Mouse (Mus musculus) limb, embryonic 12.5 days (tissue): ENCODE measurements around the gene Ngp. TPM values are rescaled to one million over a fixed set of nuclear protein-coding genes. Genes with fewer than 3 reads are reported as not detected.
"Not testable (repeated sequence)": the region's sequence is repeated elsewhere in the genome, so short reads cannot be mapped to it uniquely, and the experiment has no call there.

Experiments
- ATAC-seq: fragments of 200-750 bp; cut with Nextera tagmentation; 2 replicates; pipeline ENCODE4 v1.8.0; 2017; ENCODE audit warnings: low read depth, moderate TSS enrichment; ENCODE audit not compliant: insufficient number of reproducible peaks, insufficient read depth, low FRiP score, low TSS enrichment
- H3K27ac ChIP-seq: fragments of 300-500 bp; sonication (generic); 2 replicates; pipeline ENCODE4 v1.5.1; 2016; ENCODE audit warnings: mild to moderate bottlenecking, moderate library complexity
- H3K27me3 ChIP-seq: fragments of 300-500 bp; sonication (generic); 2 replicates; pipeline ENCODE4 v1.6.1; 2016; ENCODE audit warnings: mild to moderate bottlenecking, moderate library complexity
- H3K36me3 ChIP-seq: fragments of 300-500 bp; sonication (generic); 2 replicates; pipeline ENCODE4 v1.6.1; 2016; ENCODE audit warnings: mild to moderate bottlenecking, moderate library complexity
- H3K4me1 ChIP-seq: fragments of 300-500 bp; sonication (generic); replicated peaks from 2 replicates; pipeline ENCODE4 v1.6.1; 2016
- H3K4me2 ChIP-seq: fragments of 300-500 bp; sonication (generic); 2 replicates; pipeline ENCODE4 v1.6.1; 2016; ENCODE audit warnings: mild to moderate bottlenecking, moderate library complexity
- H3K4me3 ChIP-seq: fragments of 300-500 bp; sonication (generic); replicated peaks from 2 replicates; pipeline ENCODE4 v1.5.1; 2016; ENCODE audit warnings: mild to moderate bottlenecking
- H3K9ac ChIP-seq: fragments of 300-500 bp; sonication (generic); replicated peaks from 2 replicates; pipeline ENCODE4 v1.6.1; 2016; ENCODE audit warnings: mild to moderate bottlenecking, moderate library complexity
- H3K9me3 ChIP-seq: fragments of 300-500 bp; sonication (generic); 2 replicates; pipeline ENCODE4 v1.6.1; 2016; ENCODE audit warnings: mild to moderate bottlenecking, moderate library complexity
- WGBS: fragments of 180-500 bp; shearing (Covaris S2); methylation state at CpG from one replicate; pipeline ENCODE4 v1.1.7; 2016; 5-methylcytosine and 5-hydroxymethylcytosine counted together
- polyA plus RNA-seq: library from polyadenylated mRNA; unstranded; fragments of >200 nt; fragmentation: Nextera tagmentation; extraction: Ambion mirVana; gene quantifications from 2 replicates; pipeline ENCODE4 v1.2.1, GENCODE M21; 2016

Gene Ngp
- polyA plus RNA-seq, 1 experiment from 2014 or later, result 0.95 TPM

GRCm38 (mm10) chr9:110400650-110401049 lies 18.9 kb upstream of the Ngp start:
- Histone ChIP-seq H3K4me2 (no peak overlapping the region), H3K36me3 (peaks cover 50% of the 10 kb centered on the region), H3K27me3 (no peaks in the 10 kb centered on the region), H3K27ac (no peak overlapping the region), H3K9me3 (no peaks in the 10 kb centered on the region), H3K4me3 (no peak overlapping the region), H3K4me1 (no peaks in the 10 kb centered on the region), H3K9ac (no peak overlapping the region)
- WGBS, result 90% methylated on average over 5 of the region's 5 CpGs
- no peak for ATAC-seq

GRCm38 (mm10) chr9:110402731-110403130 lies 16.8 kb upstream of the Ngp start:
- H3K9ac ChIP-seq, result no peak overlapping the region
- no peak overlapping the region for H3K4me2 ChIP-seq
- no peaks in the 10 kb centered on the region for H3K27me3 ChIP-seq
- 97% methylated on average over 2 of the region's 2 CpGs for WGBS
- H3K36me3 ChIP-seq, result peaks cover 37% of the 10 kb centered on the region
- ATAC-seq, result no peak
- H3K27ac ChIP-seq, result no peak overlapping the region
- H3K9me3 ChIP-seq, result no peaks in the 10 kb centered on the region
- H3K4me3 ChIP-seq, result no peak overlapping the region
- peaks cover 8% of the 10 kb centered on the region for H3K4me1 ChIP-seq

GRCm38 (mm10) chr9:110403240-110403639 lies 16.3 kb upstream of the Ngp start:
- H3K9me3 ChIP-seq, H3K27ac ChIP-seq, H3K27me3 ChIP-seq, H3K4me1 ChIP-seq, H3K4me2 ChIP-seq, H3K9ac ChIP-seq, H3K4me3 ChIP-seq, ATAC-seq: not testable (repeated sequence)
- WGBS, result 84% methylated on average over 4 of the region's 4 CpGs
- H3K36me3 ChIP-seq, result peaks cover 32% of the 10 kb centered on the region

GRCm38 (mm10) chr9:110407311-110408098 lies 12.0 kb upstream of the Ngp start:
- Histone ChIP-seq H3K27ac (peak overlapping the region; percentile 56), H3K36me3 (peaks cover 22% of the 10 kb centered on the region; the same call in 1 of the 2 replicates), H3K4me2 (peak overlapping the region; percentile 93), H3K4me1 (peaks cover 13% of the 10 kb centered on the region), H3K9me3 (no peaks in the 10 kb centered on the region), H3K27me3 (no peaks in the 10 kb centered on the region), H3K4me3 (peak overlapping the region; percentile 86), H3K9ac (peak overlapping the region; percentile 88)
- peak; percentile 70 for ATAC-seq
- 1% methylated on average over 41 of the region's 41 CpGs for WGBS

GRCm38 (mm10) chr9:110408099-110408773 lies 11.3 kb upstream of the Ngp start, which contains the start of gene Ptpn23:
TSS of gene Ptpn23 (minus strand) at chr9:110408213.
- Histone ChIP-seq H3K4me3 (peak within 1 kb of the TSS; percentile 86), H3K9me3 (no peaks in the 10 kb centered on the region), H3K4me1 (peaks cover 13% of the 10 kb centered on the region), H3K9ac (peak within 1 kb of the TSS; percentile 88), H3K27me3 (no peaks in the 10 kb centered on the region), H3K27ac (peak within 1 kb of the TSS; percentile 82), H3K4me2 (peak within 1 kb of the TSS; percentile 93), H3K36me3 (peaks cover 22% of the 10 kb centered on the region; the same call in 1 of the 2 replicates)
- peak; percentile 92 for ATAC-seq
- WGBS, result under 1% methylated on average over 39 of the region's 39 CpGs

- no peaks in the 10 kb centered on the region for H3K9me3 ChIP-seq
- H3K4me3 ChIP-seq, result no peak overlapping the region
- no peak overlapping the region for H3K27ac ChIP-seq
- H3K4me2 ChIP-seq, result no peak overlapping the region
- peaks cover under 1% of the 10 kb centered on the region; the same call in 1 of the 2 replicates for H3K36me3 ChIP-seq
- WGBS, result 43% methylated on average over 6 of the region's 6 CpGs
- peaks cover 13% of the 10 kb centered on the region for H3K4me1 ChIP-seq
- H3K9ac ChIP-seq, result no peak overlapping the region
- ATAC-seq, result no peak
- H3K27me3 ChIP-seq, result no peaks in the 10 kb centered on the region
Measured at GRCm38 (mm10) chr9:110410908-110411887, 8.3 kb upstream of the Ngp start.

- no peaks in the 10 kb centered on the region for H3K36me3 ChIP-seq
- H3K4me1 ChIP-seq, result peaks cover 5% of the 10 kb centered on the region
- no peak for ATAC-seq
- no peaks in the 10 kb centered on the region for H3K27me3 ChIP-seq
- no peaks in the 10 kb centered on the region for H3K9me3 ChIP-seq
- no peak overlapping the region for H3K4me2 ChIP-seq
- WGBS, result 80% methylated on average over 7 of the region's 7 CpGs
- no peak overlapping the region for H3K4me3 ChIP-seq
- H3K27ac ChIP-seq, result no peak overlapping the region
- H3K9ac ChIP-seq, result no peak overlapping the region
Measured at GRCm38 (mm10) chr9:110412926-110413325, 6.6 kb upstream of the Ngp start.

- Histone ChIP-seq H3K4me1 (peaks cover 3% of the 10 kb centered on the region), H3K4me3 (no peak overlapping the region), H3K27ac (no peak overlapping the region), H3K9ac (no peak overlapping the region), H3K27me3 (no peaks in the 10 kb centered on the region), H3K36me3 (no peaks in the 10 kb centered on the region), H3K9me3 (no peaks in the 10 kb centered on the region), H3K4me2 (no peak overlapping the region)
- WGBS, result 48% methylated on average over 9 of the region's 9 CpGs
- ATAC-seq, result no peak
Measured at GRCm38 (mm10) chr9:110413785-110414184, 5.8 kb upstream of the Ngp start.

- H3K4me3 ChIP-seq, result no peak overlapping the region
- no peak for ATAC-seq
- 91% methylated on average over 8 of the region's 8 CpGs for WGBS
Measured at GRCm38 (mm10) chr9:110431241-110431640, 11.7 kb downstream of the Ngp start.

GRCm38 (mm10) chr9:110433045-110433444 lies 13.5 kb downstream of the Ngp start:
- no peaks in the 10 kb centered on the region for H3K27me3 ChIP-seq
- H3K36me3 ChIP-seq, result peaks cover 77% of the 10 kb centered on the region
- no peaks in the 10 kb centered on the region for H3K9me3 ChIP-seq
- 90% methylated on average over 2 of the region's 2 CpGs for WGBS
- no peak overlapping the region for H3K4me2 ChIP-seq
- ATAC-seq, result no peak
- no peak overlapping the region for H3K9ac ChIP-seq
- no peaks in the 10 kb centered on the region for H3K4me1 ChIP-seq
- no peak overlapping the region for H3K27ac ChIP-seq
- no peak overlapping the region for H3K4me3 ChIP-seq

More at GRCm38 (mm10) chr9:110431241-110431640, 11.7 kb downstream of the Ngp start:
- H3K4me2 ChIP-seq, result no peak overlapping the region
- H3K27me3 ChIP-seq, result no peaks in the 10 kb centered on the region
- H3K36me3 ChIP-seq, result peaks cover 73% of the 10 kb centered on the region
- H3K9ac ChIP-seq, result no peak overlapping the region
- H3K27ac ChIP-seq, result no peak overlapping the region
- no peaks in the 10 kb centered on the region for H3K4me1 ChIP-seq
- H3K9me3 ChIP-seq, result no peaks in the 10 kb centered on the region
